Mouse (Mus musculus): ENCODE results near the gene Arid3a.

- TF ChIP-seq CTCF (IDR thresholded peaks at IDR 0.05; ENCODE audit: control insufficient read depth, insufficient read depth, low read length) (no peak), POLR2A (IDR thresholded peaks at IDR 0.05; ENCODE audit: borderline replicate concordance, control insufficient read depth, low read depth, low read length) (no peak)
These were observed 36.2 kb upstream of the Arid3a start, which contains the start of gene Cfd for GRCm38 (mm10) chr10:79890670-79891069.

All from bone marrow, adult 2 months (tissue).